Mouse (Mus musculus) myocyte (in vitro differentiated cells): ENCODE results near the gene Slc37a1. TPM values are rescaled to one million over a fixed set of nuclear protein-coding genes. Genes with fewer than 3 reads are reported as not detected.

ENCODE experiments used
- H3K27me3 ChIP-seq: one replicate; pipeline ENCODE4 v1.6.1; 2011; ENCODE audit not compliant: control insufficient read depth, insufficient read depth, insufficient read length
- H3K36me3 ChIP-seq: one replicate; pipeline ENCODE4 v1.6.1; 2011; ENCODE audit not compliant: control insufficient read depth, insufficient read depth
- H3K4me2 ChIP-seq: one replicate; pipeline ENCODE4 v1.6.1; 2011; ENCODE audit warnings: low read depth, control low read depth
- H3K4me3 ChIP-seq: one replicate; pipeline ENCODE4 v1.5.1; 2011; ENCODE audit warnings: mild to moderate bottlenecking, control low read depth, moderate library complexity
- H3K79me2 ChIP-seq: one replicate; pipeline ENCODE4 v1.6.1; 2011; ENCODE audit not compliant: control insufficient read depth, insufficient read depth
- H3ac ChIP-seq: one replicate; pipeline ENCODE4 v1.6.1; 2011; ENCODE audit not compliant: control insufficient read depth, insufficient read length
- CEBPB ChIP-seq: IDR thresholded peaks from 2 replicates; pipeline ENCODE4 v1.6.1; 2011; ENCODE audit warnings: mild to moderate bottlenecking, moderate library complexity; ENCODE audit not compliant: poor library complexity, insufficient read depth, severe bottlenecking
- E2F4 ChIP-seq: IDR thresholded peaks from one replicate; pipeline ENCODE4 v1.6.1; 2011; ENCODE audit warnings: mild to moderate bottlenecking, control low read depth, moderate library complexity; ENCODE audit not compliant: insufficient read depth
- MAX ChIP-seq: IDR thresholded peaks from one replicate; pipeline ENCODE4 v1.6.1; 2011; ENCODE audit warnings: low read depth, mild to moderate bottlenecking, control low read depth
- MYOD1 ChIP-seq, 3 experiments: IDR thresholded peaks; one replicate each; pipeline ENCODE4 v1.6.1; 2011; ENCODE audit warnings: control low read depth in 2 of 3, low read depth in 2 of 3, mild to moderate bottlenecking in 2 of 3, moderate library complexity in 1 of 3; ENCODE audit not compliant: insufficient read length in 2 of 3, control insufficient read depth in 1 of 3
- MYOG ChIP-seq, 3 experiments: IDR thresholded peaks; one replicate each; pipeline ENCODE4 v1.6.1; 2011; ENCODE audit warnings: control low read depth in 2 of 3, low read depth in 2 of 3, mild to moderate bottlenecking in 2 of 3; ENCODE audit not compliant: insufficient read length in 2 of 3, control insufficient read depth in 1 of 3, insufficient read depth in 1 of 3
- POLR2A ChIP-seq: IDR thresholded peaks from one replicate; pipeline ENCODE4 v1.6.1; 2011; ENCODE audit warnings: low read depth, mild to moderate bottlenecking, control low read depth, moderate library complexity; ENCODE audit not compliant: insufficient read length
- POLR2AphosphoS2 ChIP-seq: IDR thresholded peaks from one replicate; pipeline ENCODE4 v1.6.1; 2011; ENCODE audit warnings: low read depth, control low read depth; ENCODE audit not compliant: insufficient read length
- REST ChIP-seq: IDR thresholded peaks from one replicate; pipeline ENCODE4 v1.6.1; 2011; ENCODE audit warnings: mild to moderate bottlenecking, control low read depth, moderate library complexity; ENCODE audit not compliant: insufficient read depth, insufficient read length
- SRF ChIP-seq: IDR thresholded peaks from one replicate; pipeline ENCODE4 v1.6.1; 2011; ENCODE audit warnings: low read depth; ENCODE audit not compliant: control insufficient read depth, insufficient read length
- TCF12 ChIP-seq: IDR thresholded peaks from one replicate; pipeline ENCODE4 v1.6.1; 2011; ENCODE audit warnings: mild to moderate bottlenecking, control low read depth; ENCODE audit not compliant: poor library complexity, insufficient read depth, severe bottlenecking
- TCF3 ChIP-seq: IDR thresholded peaks from one replicate; pipeline ENCODE4 v1.6.1; 2011; ENCODE audit warnings: low read depth, control low read depth; ENCODE audit not compliant: insufficient read length
- USF1 ChIP-seq: IDR thresholded peaks from one replicate; pipeline ENCODE4 v1.6.1; 2011; ENCODE audit warnings: low read depth, mild to moderate bottlenecking, control low read depth, moderate library complexity
- polyA plus RNA-seq: library from polyadenylated mRNA; unstranded; fragments of >200 nt; fragmentation: generic; extraction: Trizol; gene quantifications from one replicate; pipeline ENCODE4 v1.2.1, GENCODE M21; 2012; ENCODE audit warnings: missing spikeins

Slc37a1 gene
- polyA plus RNA-seq, 1 experiment = 0.12 TPM

DNA sequence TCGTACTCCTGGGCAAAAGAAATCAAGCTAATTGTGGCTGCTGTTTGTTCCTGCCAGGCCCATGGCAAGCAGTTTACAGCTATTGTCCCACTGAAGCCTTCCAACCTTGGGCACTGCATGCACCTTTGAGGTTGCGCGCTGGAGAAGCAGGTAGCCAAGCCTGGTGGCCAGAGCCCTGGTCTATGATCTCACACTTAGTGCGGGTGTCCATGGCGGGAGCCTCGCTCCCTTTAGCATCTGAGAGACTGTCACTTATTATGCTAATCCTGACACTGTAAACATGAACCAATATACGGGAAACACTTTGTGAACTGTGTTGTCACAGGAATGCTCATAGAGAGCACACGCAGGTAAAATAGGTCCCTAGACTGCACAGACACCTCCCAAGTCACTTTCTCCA is 13.0 kb upstream of the Slc37a1 start:
- Histone ChIP-seq H3ac (no peak overlapping the region), H3K36me3 (no peaks in the 10 kb centered on the region), H3K79me2 (no peaks in the 10 kb centered on the region), H3K4me2 (no peak overlapping the region), H3K27me3 (no peaks in the 10 kb centered on the region), H3K4me3 (no peak overlapping the region)
- TF ChIP-seq MYOD1 (IDR thresholded peaks at IDR 0.05; ENCODE audit: control insufficient read depth in 1 of 3, insufficient read length in 2 of 3, low read depth in 2 of 3) = no peak
- TF ChIP-seq POLR2AphosphoS2 = no peak
- no peak for TF ChIP-seq TCF3

- H3K4me3 ChIP-seq = no peak overlapping the region
- no peaks in the 10 kb centered on the region for H3K36me3 ChIP-seq
- no peak overlapping the region for H3ac ChIP-seq
- TF ChIP-seq TCF12 (no peak), POLR2A (no peak), MYOD1 (IDR thresholded peaks at IDR 0.05; ENCODE audit: control insufficient read depth in 1 of 3, insufficient read length in 2 of 3, low read depth in 2 of 3) (no peak), POLR2AphosphoS2 (no peak), USF1 (no peak), MAX (no peak), MYOG (IDR thresholded peaks at IDR 0.05; ENCODE audit: control insufficient read depth in 1 of 3, insufficient read depth in 1 of 3, insufficient read length in 2 of 3, low read depth in 2 of 3) (no peak), REST (no peak), CEBPB (no peak), SRF (no peak), TCF3 (no peak), E2F4 (no peak)
- no peaks in the 10 kb centered on the region for H3K27me3 ChIP-seq
- no peak overlapping the region for H3K4me2 ChIP-seq
- no peaks in the 10 kb centered on the region for H3K79me2 ChIP-seq
These were observed 11.4 kb upstream of the Slc37a1 start for GRCm38 (mm10) chr17:31275181-31275580.

- Histone ChIP-seq H3K4me3 (no peak overlapping the region), H3K27me3 (no peaks in the 10 kb centered on the region), H3K4me2 (peak overlapping the region; percentile 38), H3ac (no peak overlapping the region), H3K36me3 (no peaks in the 10 kb centered on the region), H3K79me2 (no peaks in the 10 kb centered on the region)
- TF ChIP-seq TCF12 (no peak), CEBPB (no peak), TCF3 (no peak), E2F4 (no peak), POLR2AphosphoS2 (no peak), REST (no peak), MYOG (IDR thresholded peaks at IDR 0.05; ENCODE audit: control insufficient read depth in 1 of 3, insufficient read depth in 1 of 3, insufficient read length in 2 of 3, low read depth in 2 of 3) (no peak), POLR2A (no peak), USF1 (no peak), SRF (no peak), MAX (no peak), MYOD1 (IDR thresholded peaks at IDR 0.05; ENCODE audit: control insufficient read depth in 1 of 3, insufficient read length in 2 of 3, low read depth in 2 of 3) (no peak)
These were observed 10.2 kb upstream of the Slc37a1 start for GRCm38 (mm10) chr17:31276207-31276921.

DNA sequence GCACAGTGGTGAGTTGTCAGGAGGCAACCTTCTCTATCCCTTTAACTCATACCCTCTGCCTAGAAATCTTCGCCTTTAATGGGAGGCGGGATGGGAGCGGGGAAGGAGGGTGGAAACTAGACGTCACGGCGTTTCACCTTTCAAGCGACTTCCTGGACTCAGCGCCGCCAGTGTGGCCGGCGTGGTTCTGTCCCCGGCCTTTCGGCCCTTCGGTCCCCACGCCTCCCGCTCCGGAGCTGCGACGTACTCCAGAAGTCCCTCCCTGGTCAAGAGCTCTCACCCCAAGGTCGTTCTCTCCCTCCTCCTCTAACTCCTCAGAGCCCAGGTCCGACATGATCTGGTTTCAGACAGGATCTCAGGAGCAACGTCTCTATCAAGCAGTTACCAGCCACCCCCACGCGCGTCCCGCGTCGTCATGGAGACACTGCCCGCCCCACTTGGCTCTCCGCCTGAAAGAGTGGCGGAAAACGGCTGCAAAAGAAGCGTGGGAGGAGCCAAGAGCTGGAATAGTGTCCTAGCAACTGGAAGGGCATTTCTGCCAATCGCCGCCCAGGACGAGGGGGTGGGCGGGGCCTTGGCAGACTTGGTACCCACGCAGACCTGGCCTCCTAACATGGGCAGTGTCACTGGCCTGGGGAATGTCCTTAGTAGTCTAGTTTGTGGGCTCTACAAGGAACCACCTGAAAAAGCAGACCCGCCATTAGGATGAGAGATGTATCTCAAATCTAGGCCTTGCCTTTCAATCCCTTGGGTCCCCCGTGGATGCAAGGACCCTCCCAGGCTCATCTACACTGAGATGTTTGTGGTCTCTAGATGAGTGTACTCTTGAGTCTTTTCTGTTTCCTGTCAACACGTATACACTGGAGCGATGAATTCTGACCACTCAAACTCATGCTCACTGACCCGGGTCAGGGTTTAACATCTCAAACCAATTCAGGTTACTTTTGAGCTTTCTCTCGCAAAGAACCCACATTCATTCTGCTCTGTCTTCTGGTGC is 9.4 kb upstream of the Slc37a1 start, which contains the start of gene Rsph1:
Gene Rsph1 (minus strand): TSS at position 462 of the 997 bp plus-strand sequence.
- H3ac ChIP-seq = no peak within 1 kb of the TSS
- H3K4me3 ChIP-seq = no peak within 1 kb of the TSS
- peak within 1 kb of the TSS; percentile 38 for H3K4me2 ChIP-seq
- no peaks in the 10 kb centered on the region for H3K27me3 ChIP-seq
- no peaks in the 10 kb centered on the region for H3K36me3 ChIP-seq
- TF ChIP-seq POLR2A (no peak), CEBPB (no peak), USF1 (no peak), REST (no peak), MYOD1 (IDR thresholded peaks at IDR 0.05; ENCODE audit: control insufficient read depth in 1 of 3, insufficient read length in 2 of 3, low read depth in 2 of 3) (no peak), TCF3 (no peak), SRF (no peak), TCF12 (no peak), POLR2AphosphoS2 (no peak), MAX (no peak), E2F4 (no peak), MYOG (IDR thresholded peaks at IDR 0.05; ENCODE audit: control insufficient read depth in 1 of 3, insufficient read depth in 1 of 3, insufficient read length in 2 of 3, low read depth in 2 of 3) (no peak)
- H3K79me2 ChIP-seq = no peaks in the 10 kb centered on the region
